Mouse (Mus musculus) midbrain, embryonic 12.5 days (tissue): ENCODE results near the gene Pef1. TPM values are rescaled to one million over a fixed set of nuclear protein-coding genes. Genes with fewer than 3 reads are reported as not detected.

ENCODE experiments used
- ATAC-seq: fragments of 200-750 bp; cut with Nextera tagmentation; 2 replicates; pipeline ENCODE4 v1.8.0; 2017; ENCODE audit warnings: low read depth, moderate TSS enrichment, moderate library complexity; ENCODE audit not compliant: low FRiP score
- H3K27ac ChIP-seq: fragments of 300-500 bp; sonication (generic); replicated peaks from 2 replicates; pipeline ENCODE4 v1.5.1; 2016; ENCODE audit warnings: mild to moderate bottlenecking
- H3K27me3 ChIP-seq: fragments of 300-500 bp; sonication (generic); 2 replicates; pipeline ENCODE4 v1.6.1; 2016; ENCODE audit warnings: mild to moderate bottlenecking
- H3K36me3 ChIP-seq: fragments of 300-500 bp; sonication (generic); 2 replicates; pipeline ENCODE4 v1.6.1; 2016
- H3K4me1 ChIP-seq: fragments of 300-500 bp; sonication (generic); 2 replicates; pipeline ENCODE4 v1.6.1; 2016
- H3K4me2 ChIP-seq: fragments of 300-500 bp; sonication (generic); replicated peaks from 2 replicates; pipeline ENCODE4 v1.6.1; 2016; ENCODE audit warnings: mild to moderate bottlenecking, moderate library complexity
- H3K4me3 ChIP-seq: fragments of 300-500 bp; sonication (generic); 2 replicates; pipeline ENCODE4 v1.5.1; 2016; ENCODE audit warnings: mild to moderate bottlenecking
- H3K9ac ChIP-seq: fragments of 300-500 bp; sonication (generic); replicated peaks from 2 replicates; pipeline ENCODE4 v1.6.1; 2016; ENCODE audit warnings: mild to moderate bottlenecking, moderate library complexity
- H3K9me3 ChIP-seq: fragments of 300-500 bp; sonication (generic); 2 replicates; pipeline ENCODE4 v1.6.1; 2016; ENCODE audit warnings: mild to moderate bottlenecking
- WGBS: fragments of 180-500 bp; shearing (Covaris S2); methylation state at CpG from one replicate; pipeline ENCODE4 v1.1.7; 2016; 5-methylcytosine and 5-hydroxymethylcytosine counted together
- polyA plus RNA-seq: library from polyadenylated mRNA; unstranded; fragments of >200 nt; fragmentation: Nextera tagmentation; extraction: Ambion mirVana; gene quantifications from 2 replicates; pipeline ENCODE4 v1.2.1, GENCODE M21; 2016

The Pef1 gene
- polyA plus RNA-seq, 1 experiment from 2014 or later = 68.4 TPM

DNA sequence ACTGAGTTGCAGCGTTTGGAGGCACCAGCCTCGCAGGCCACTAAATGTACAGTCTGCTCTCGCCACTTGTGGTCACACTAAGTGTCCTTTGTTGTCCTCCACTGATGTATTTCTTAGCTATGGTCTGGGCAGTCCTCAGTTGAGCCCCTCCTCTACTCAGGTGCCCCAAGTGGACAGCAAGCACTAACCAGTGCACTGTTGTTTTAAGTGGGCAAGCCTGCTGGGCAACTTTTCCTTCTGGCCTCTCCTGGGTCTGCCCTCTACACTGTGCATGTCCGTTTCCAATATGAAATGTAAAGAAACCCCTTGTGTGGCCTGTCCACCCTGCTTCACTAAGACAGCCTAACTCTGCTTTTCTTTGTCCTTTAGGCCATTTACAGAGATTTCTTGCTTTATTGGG lies 21.8 kb downstream of the Pef1 start:
- Histone ChIP-seq H3K27me3 (no peaks in the 10 kb centered on the region), H3K9ac (no peak overlapping the region), H3K4me2 (no peak overlapping the region), H3K36me3 (peaks cover 69% of the 10 kb centered on the region), H3K27ac (no peak overlapping the region), H3K4me3 (no peak overlapping the region), H3K9me3 (no peaks in the 10 kb centered on the region), H3K4me1 (no peaks in the 10 kb centered on the region)
- WGBS = 88% methylated on average over 4 of the region's 4 CpGs
- ATAC-seq = no peak

DNA sequence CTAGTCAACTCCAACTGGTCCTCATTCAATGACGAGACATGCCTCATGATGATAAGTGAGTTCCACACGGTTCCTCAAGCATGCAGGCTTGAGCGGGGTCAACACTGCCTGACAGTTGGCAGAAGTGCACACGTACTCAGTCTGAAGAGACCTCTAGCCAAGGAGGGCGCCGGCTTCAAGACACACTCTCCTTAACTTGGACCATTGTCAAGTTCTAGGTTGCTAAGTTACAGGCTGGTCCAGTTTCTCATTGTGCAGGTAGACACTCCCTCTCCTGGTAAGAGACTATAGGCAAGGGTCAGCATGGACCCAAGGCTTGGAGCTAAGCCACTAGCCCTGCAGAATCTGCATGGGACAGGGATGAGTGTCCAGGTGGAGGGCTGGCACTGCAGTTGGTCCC lies 22.8 kb downstream of the Pef1 start:
- Histone ChIP-seq H3K9me3 (no peaks in the 10 kb centered on the region), H3K9ac (no peak overlapping the region), H3K27me3 (no peaks in the 10 kb centered on the region), H3K4me1 (no peaks in the 10 kb centered on the region), H3K4me3 (no peak overlapping the region), H3K36me3 (peaks cover 69% of the 10 kb centered on the region), H3K27ac (no peak overlapping the region), H3K4me2 (no peak overlapping the region)
- no peak for ATAC-seq
- WGBS = 91% methylated on average over 6 of the region's 6 CpGs

DNA sequence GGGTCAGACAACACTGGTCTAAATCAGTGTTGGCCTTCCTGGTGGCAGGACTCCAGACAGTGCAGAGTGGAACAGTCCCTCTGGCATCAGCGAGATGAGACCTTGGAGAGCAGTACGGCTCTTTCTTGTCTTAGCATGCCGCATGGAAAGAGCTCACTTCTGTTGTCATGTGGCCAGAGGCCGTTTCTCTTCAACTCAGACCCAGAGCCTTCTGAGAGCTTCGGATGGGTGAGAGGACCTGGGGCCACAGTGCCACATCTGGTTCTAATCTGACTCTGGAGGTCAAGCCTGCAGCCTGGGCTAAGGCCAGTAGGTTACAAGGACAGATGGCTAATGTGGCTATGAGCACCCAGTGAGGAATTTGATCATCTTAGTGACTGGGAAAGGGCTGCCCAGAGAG lies 23.6 kb downstream of the Pef1 start:
- peaks cover 69% of the 10 kb centered on the region for H3K36me3 ChIP-seq
- 75% methylated on average over 5 of the region's 5 CpGs for WGBS
- no peaks in the 10 kb centered on the region for H3K9me3 ChIP-seq
- no peak for ATAC-seq
- H3K4me2 ChIP-seq = no peak overlapping the region
- peaks cover 3% of the 10 kb centered on the region; the same call in 1 of the 2 replicates for H3K27me3 ChIP-seq
- no peak overlapping the region for H3K9ac ChIP-seq
- H3K4me3 ChIP-seq = no peak overlapping the region
- H3K27ac ChIP-seq = no peak overlapping the region
- no peaks in the 10 kb centered on the region for H3K4me1 ChIP-seq

DNA sequence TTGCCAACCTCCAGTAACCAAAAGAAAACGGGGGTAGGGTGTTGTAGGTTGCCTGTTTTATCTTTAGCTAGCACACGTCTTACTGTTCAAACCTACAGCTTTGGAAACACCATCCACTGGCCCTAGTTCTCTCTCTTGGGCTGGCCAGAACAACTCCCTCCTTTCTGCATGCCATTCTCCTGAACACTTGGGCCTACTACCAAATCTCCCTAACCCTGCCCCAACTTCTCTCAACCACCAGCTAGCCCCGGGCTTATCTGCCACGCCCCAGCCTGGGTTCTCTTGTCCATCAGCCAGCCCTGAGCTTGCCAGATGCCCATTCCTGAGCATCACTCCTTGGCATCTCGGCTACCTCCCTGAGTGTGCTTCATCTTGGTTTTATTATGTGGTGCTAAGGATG lies 26.5 kb downstream of the Pef1 start:
- H3K27me3 ChIP-seq = peaks cover 3% of the 10 kb centered on the region; the same call in 1 of the 2 replicates
- no peak overlapping the region for H3K4me3 ChIP-seq
- H3K9ac ChIP-seq = no peak overlapping the region
- no peaks in the 10 kb centered on the region for H3K4me1 ChIP-seq
- H3K4me2 ChIP-seq = no peak overlapping the region
- H3K9me3 ChIP-seq = no peaks in the 10 kb centered on the region
- peaks cover 43% of the 10 kb centered on the region for H3K36me3 ChIP-seq
- ATAC-seq = no peak
- H3K27ac ChIP-seq = no peak overlapping the region
- WGBS = 91% methylated on average over 5 of the region's 5 CpGs

DNA sequence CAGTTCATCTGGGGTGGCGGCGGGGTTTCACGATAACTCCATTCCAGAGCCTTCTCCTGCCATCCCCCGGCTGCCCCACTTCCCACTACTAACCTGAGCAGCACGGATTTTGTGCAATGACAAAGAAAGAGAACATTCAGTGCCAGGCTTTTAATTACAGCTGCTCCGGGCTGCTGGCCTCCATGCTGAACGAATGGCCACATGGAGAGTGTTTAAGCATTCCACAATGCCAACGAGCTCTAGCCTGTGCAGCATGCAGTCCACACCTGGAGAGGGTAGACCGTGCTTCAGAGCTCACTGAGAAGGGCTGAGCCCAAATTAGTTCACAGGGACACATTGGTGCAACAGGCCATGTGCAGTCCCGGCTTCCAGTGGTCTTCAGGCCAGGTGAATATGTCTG lies 27.7 kb downstream of the Pef1 start:
- H3K27ac ChIP-seq = no peak overlapping the region
- H3K4me3 ChIP-seq = no peak overlapping the region
- no peaks in the 10 kb centered on the region for H3K9me3 ChIP-seq
- no peak overlapping the region for H3K4me2 ChIP-seq
- no peaks in the 10 kb centered on the region for H3K4me1 ChIP-seq
- H3K36me3 ChIP-seq = peaks cover 31% of the 10 kb centered on the region
- ATAC-seq = no peak
- H3K27me3 ChIP-seq = peaks cover 3% of the 10 kb centered on the region; the same call in 1 of the 2 replicates
- H3K9ac ChIP-seq = no peak overlapping the region
- WGBS = 79% methylated on average over 10 of the region's 10 CpGs

DNA sequence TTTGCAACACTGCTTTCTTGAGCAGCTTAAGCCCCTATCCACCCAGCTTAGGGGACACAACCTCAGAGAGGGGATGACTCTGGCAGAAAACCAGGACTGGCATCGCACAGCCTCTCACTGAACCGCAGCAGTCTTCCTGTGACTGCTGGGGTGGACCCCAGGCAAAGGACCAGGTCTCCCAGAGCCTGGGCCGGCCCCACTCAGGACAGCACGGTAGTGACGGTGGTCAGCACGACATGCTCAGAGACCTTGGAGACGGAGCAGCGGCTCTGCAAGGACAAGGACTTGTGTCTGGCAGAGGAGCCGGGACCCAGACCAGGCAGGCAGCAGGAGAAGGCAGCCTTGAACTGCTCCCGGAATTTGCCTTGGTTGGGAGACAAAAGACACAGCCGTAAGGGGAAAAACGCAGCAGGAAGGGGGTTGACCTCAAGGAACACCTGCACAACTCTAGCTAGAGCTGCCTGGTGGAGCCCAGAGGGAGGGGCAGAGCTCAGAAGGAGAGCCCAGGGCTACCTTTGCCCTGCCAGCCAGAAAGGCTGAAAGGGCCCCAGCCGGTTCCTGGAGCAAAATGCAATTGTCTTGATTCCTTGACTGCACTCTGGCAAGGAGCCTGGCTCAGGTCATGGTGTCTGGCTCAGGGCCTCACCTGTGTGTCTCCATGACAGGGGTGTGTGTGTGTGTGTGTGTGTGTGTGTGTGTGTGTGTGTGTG lies 28.4 kb downstream of the Pef1 start:
- Histone ChIP-seq H3K36me3 (peaks cover 24% of the 10 kb centered on the region), H3K4me1 (no peaks in the 10 kb centered on the region), H3K9me3 (no peaks in the 10 kb centered on the region), H3K9ac (no peak overlapping the region), H3K4me3 (no peak overlapping the region), H3K27me3 (peaks cover 7% of the 10 kb centered on the region; the same call in 1 of the 2 replicates), H3K4me2 (no peak overlapping the region), H3K27ac (no peak overlapping the region)
- WGBS = 49% methylated on average over 13 of the region's 13 CpGs
- no peak for ATAC-seq

DNA sequence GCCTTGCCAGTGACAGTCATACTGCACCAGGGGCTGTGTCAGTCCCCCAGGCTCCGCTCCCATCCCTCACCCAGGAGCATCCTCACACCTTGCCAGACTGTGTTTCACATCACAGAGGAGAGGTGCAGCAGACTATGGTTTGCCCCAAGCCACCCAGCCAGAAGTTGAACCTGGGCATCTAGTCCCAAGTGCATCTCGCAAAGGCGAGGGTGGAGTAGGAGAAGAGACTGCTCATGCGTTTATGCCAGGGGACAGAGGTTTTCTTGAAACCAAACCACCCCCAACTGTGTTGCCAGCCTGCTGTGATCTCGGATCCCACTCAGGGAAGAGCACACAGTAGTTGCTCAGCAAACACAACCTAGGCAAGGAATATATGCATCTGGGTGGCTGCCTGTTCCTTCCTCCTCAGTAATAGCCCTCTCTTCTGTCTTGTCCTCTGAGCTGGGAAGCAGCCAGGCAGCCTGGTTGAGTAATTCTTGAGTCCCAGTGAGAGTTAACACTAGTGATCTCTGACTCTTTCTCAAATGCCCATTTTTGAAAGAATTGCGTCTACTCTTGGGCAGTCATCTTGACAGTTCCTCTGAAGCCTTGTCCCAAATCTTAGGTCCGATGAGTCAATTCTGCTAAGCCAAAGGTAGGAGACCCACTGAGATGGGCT lies 29.2 kb downstream of the Pef1 start:
- H3K27me3 ChIP-seq = peaks cover 13% of the 10 kb centered on the region
- H3K4me1 ChIP-seq = no peaks in the 10 kb centered on the region
- ATAC-seq = no peak
- whole genome bisulfite sequencing = 82% methylated on average over 7 of the region's 7 CpGs
- H3K27ac ChIP-seq = no peak overlapping the region
- no peak overlapping the region for H3K4me3 ChIP-seq
- H3K36me3 ChIP-seq = peaks cover 16% of the 10 kb centered on the region
- H3K4me2 ChIP-seq = no peak overlapping the region
- no peaks in the 10 kb centered on the region for H3K9me3 ChIP-seq
- H3K9ac ChIP-seq = no peak overlapping the region

DNA sequence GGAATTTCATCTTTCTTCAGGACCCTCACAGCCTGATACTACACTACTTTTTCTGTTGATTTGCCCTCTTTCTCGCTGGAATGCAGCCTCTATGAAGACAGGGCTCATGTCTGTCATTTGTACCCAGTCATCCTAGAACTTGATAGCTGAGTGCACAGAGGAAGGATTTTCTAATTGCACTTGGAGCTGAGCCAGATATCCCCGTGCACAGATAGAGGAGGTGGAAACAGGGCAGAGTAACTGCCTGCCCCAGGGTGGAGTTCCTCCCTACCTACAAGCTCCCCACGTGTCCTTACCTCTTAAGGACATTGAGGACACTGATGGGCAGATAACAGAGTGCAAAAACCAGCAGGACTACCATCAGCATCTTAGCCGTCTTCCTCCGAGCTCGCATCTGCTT lies 31.0 kb downstream of the Pef1 start:
- H3K27ac ChIP-seq = no peak overlapping the region
- peaks cover 3% of the 10 kb centered on the region for H3K4me1 ChIP-seq
- no peak overlapping the region for H3K4me3 ChIP-seq
- peaks cover 31% of the 10 kb centered on the region for H3K27me3 ChIP-seq
- H3K36me3 ChIP-seq = no peaks in the 10 kb centered on the region
- H3K4me2 ChIP-seq = no peak overlapping the region
- 69% methylated on average over 6 of the region's 6 CpGs for WGBS
- no peak overlapping the region for H3K9ac ChIP-seq
- no peaks in the 10 kb centered on the region for H3K9me3 ChIP-seq
- ATAC-seq = no peak

DNA sequence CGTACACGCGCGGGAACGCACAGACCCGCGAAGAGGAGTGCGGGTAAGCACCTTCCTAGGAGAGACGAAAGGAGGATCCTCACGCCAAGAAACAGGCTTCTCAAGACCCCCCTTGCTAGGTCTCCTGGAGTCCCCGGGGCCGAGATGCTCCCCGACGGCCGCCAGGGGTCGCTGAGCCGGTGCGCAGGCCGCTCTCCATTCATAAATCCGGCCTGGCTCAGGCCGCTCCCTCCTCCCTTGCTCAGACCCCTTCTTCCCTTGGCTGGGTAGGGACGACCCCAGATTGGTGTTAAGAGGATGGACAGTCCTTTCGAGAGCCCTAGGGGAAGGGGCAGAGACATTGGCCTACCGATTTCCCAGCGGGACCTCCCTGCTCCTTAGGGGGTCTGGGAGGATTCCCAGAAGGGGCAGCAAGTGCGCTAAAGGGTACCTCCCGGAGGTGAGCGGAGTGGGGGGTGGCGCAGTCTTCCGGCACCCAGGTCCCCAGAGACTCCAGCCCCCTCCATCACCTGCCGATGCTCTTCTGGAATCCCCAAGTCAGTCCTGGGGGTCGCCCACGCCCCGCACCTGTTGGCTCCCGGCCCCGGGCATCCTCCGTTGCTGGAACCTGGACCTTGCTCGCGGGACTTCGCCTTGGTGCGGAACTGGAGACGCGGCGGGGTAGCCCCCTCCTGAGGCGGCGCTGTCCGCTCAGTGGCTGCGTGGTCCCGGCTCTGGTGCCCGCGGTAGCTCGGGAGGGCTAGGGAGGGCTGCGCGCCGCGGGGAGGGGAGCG lies 36.3 kb downstream of the Pef1 start:
- peak; percentile 83 for ATAC-seq

DNA sequence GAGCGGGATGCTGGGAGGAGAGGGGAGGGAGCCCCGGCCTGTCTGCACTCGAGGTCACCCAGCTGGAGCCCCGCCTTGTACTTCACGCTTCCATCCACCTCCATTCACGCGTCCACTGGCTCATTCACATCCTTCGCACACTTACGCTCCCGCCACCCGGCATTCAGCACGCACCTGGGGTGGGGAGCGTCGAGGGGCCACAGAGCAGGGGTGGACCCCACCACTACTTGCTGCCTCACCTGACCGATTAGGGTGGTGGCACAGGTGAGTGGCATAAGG lies 36.8 kb downstream of the Pef1 start, which contains the start of gene Hcrtr1:
Hcrtr1 (minus strand) TSS at position 146 of the 279 bp plus-strand sequence.
- Histone ChIP-seq H3K4me1 (peaks cover 24% of the 10 kb centered on the region), H3K9me3 (no peaks in the 10 kb centered on the region), H3K4me2 (peak within 1 kb of the TSS; percentile 90), H3K9ac (peak within 1 kb of the TSS; percentile 46), H3K4me3 (peak within 1 kb of the TSS; percentile 45), H3K27me3 (peaks cover 72% of the 10 kb centered on the region), H3K36me3 (no peaks in the 10 kb centered on the region), H3K27ac (no peak within 1 kb of the TSS)
- 2% methylated on average over 12 of the region's 15 CpGs for WGBS
- ATAC-seq = no peak

More for the DNA sequence above, 36.3 kb downstream of the Pef1 start:
- no peaks in the 10 kb centered on the region for H3K36me3 ChIP-seq
- H3K27me3 ChIP-seq = peaks cover 72% of the 10 kb centered on the region
- peak overlapping the region; percentile 90 for H3K4me2 ChIP-seq
- no peaks in the 10 kb centered on the region for H3K9me3 ChIP-seq
- H3K27ac ChIP-seq = no peak overlapping the region
- H3K9ac ChIP-seq = peak overlapping the region; percentile 46
- H3K4me1 ChIP-seq = peaks cover 24% of the 10 kb centered on the region
- peak overlapping the region; percentile 45 for H3K4me3 ChIP-seq
- under 1% methylated on average over 49 of the region's 57 CpGs for WGBS

DNA sequence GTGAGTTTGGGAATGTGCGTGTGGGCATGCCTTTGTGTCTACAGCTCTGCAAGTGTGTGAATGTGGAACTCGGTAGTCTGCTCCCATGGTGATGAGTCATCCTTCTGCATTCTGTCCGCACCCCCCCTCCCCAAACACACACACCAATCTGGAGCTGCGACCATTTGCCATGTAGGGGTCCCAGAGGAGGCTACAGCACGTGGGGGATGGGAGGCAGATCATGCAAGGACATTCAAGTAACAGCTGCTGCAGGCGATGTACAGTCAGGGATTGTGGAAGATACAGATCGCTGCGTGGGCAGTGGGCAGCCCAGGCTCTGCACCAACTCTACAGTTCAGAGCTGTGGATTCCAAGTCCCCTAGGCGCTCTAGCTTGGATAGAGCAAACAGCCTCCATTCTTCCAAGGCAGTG lies 38.6 kb downstream of the Pef1 start:
- Histone ChIP-seq H3K4me1 (peaks cover 24% of the 10 kb centered on the region), H3K9me3 (no peaks in the 10 kb centered on the region), H3K27ac (peak overlapping the region; percentile 54), H3K36me3 (no peaks in the 10 kb centered on the region), H3K4me2 (no peak overlapping the region), H3K9ac (no peak overlapping the region), H3K4me3 (no peak overlapping the region), H3K27me3 (peaks cover 68% of the 10 kb centered on the region)
- ATAC-seq = no peak
- WGBS = 63% methylated on average over 9 of the region's 9 CpGs

DNA sequence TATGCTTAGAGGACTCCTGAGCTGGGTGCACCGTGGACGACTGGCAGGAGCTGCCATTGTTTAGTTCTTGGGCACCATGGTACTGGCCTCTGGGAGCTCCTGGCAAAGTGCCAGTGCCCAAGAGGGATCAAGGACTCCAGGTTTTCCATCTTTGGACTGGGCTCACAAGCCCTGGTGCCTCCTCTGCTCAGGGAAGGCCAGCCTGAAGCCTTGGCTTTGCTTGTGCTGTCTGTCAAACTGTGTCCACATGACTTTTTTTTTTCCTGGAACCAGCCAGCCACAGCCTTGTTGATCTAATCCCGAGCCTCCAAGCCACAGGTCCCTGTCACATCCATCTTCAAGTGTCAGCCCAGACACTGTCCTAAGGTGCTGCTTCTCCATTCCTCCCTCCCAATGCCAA lies 39.4 kb downstream of the Pef1 start:
- no peaks in the 10 kb centered on the region for H3K9me3 ChIP-seq
- peaks cover 61% of the 10 kb centered on the region for H3K27me3 ChIP-seq
- peaks cover 24% of the 10 kb centered on the region for H3K4me1 ChIP-seq
- no peak overlapping the region for H3K4me3 ChIP-seq
- no peak overlapping the region for H3K27ac ChIP-seq
- no peaks in the 10 kb centered on the region for H3K36me3 ChIP-seq
- no peak overlapping the region for H3K4me2 ChIP-seq
- 75% methylated on average over 3 of the region's 3 CpGs for WGBS
- no peak overlapping the region for H3K9ac ChIP-seq
- ATAC-seq = no peak
